Mouse (Mus musculus): ENCODE measurements around the gene Prr12. TPM values are rescaled to one million over a fixed set of nuclear protein-coding genes. Genes with fewer than 3 reads are reported as not detected.

The Prr12 gene
- polyA plus RNA-seq, 1 experiment from 2014 or later = 18.5 TPM

DNA sequence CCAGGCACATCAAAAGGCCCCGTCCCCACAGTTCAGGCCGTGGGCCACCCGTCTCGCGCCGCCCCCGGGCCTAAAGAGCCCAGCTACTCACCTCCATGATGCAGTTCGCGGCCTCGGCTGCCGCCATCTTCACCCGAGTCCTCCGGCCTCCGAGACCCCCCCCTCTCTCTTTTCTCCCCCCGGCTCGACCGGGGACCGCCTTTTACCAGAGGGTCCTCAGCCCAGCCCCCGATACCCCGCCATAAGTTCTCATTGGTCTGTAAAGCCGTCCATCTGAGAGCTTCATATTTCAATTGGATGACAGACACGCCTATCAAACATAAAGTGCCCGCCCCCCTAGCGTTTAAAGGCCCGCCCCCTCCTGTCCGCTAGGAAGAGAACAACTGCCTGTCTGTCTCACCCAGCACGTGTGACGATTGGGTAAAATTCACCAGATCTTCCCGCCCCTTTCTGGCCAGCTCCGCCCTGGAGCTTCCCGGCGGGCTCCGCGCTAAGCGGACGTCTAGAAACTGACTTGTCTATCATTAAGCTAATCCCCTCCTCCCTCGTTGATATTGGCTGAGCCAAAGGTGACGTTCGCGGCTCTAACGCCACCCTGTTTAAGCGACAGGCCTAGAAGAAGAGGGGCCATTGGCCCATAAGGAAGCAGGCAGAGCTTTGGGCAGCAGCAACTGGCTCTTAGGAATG, 66.3 kb downstream of the Prr12 start, which contains the start of gene Prmt1:
Gene Prmt1 (minus strand): TSS at position 377 of the 687 bp plus-strand sequence.
- Histone ChIP-seq H3K4me2 (ENCODE audit: low read depth, severe bottlenecking) (peak within 1 kb of the TSS; percentile 73), H3K4me1 (ENCODE audit: control insufficient read depth, insufficient read depth, low read length) (peaks cover 9% of the 10 kb centered on the region), H3K27me3 (ENCODE audit: control insufficient read depth, insufficient read depth, low read length) (no peaks in the 10 kb centered on the region), H3K27ac (replicated peaks; ENCODE audit: low read depth, low read length) (peak within 1 kb of the TSS; percentile 91), H3K4me3 (ENCODE audit: low read depth, low read length) (peak within 1 kb of the TSS; percentile 70), H3K36me3 (ENCODE audit: control insufficient read depth, insufficient read depth, low read length) (peaks cover 9% of the 10 kb centered on the region), H3K9ac (ENCODE audit: low read length) (peak within 1 kb of the TSS; percentile 99), H3K9me3 (ENCODE audit: control insufficient read depth, low read length) (no peaks in the 10 kb centered on the region)
- ATAC-seq (ENCODE audit: insufficient number of reproducible peaks, low FRiP score, low TSS enrichment, low read depth) = peak; percentile 97
- DNase-seq (ENCODE audit: low spot score) = peak; percentile 97
- under 1% methylated on average over 42 of the region's 42 CpGs for WGBS

DNA sequence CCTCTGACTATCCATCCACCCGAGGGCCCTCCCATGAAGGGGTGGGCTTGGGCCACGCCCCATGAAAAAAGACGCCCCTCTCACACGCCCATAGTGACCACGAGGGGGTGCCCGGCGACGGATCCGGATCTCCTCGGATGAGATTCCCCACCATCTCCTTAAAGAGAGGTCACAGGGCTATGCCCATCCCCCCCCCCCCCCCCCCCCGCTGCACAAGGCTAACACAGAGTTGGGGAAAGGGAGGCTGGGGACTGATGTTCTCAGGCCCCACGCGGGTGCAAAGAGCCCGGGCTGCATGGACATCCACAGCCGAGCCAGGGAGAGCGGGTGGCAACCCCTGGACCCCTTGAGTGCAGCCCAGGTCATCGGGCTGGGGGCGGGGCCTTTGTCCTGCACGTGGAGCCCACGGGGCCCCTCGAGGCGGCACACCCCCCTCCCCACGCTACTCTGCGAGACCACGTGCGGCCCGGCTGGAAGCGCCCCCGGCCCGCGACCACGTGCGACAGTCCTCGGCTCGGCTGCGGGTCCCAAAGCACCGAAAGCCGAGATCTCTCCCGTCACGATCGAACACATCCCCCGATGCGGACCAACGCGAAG, 67.0 kb downstream of the Prr12 start:
- Histone ChIP-seq H3K27ac (replicated peaks; ENCODE audit: low read depth, low read length) (peak overlapping the region; percentile 72), H3K36me3 (ENCODE audit: control insufficient read depth, insufficient read depth, low read length) (peaks cover 14% of the 10 kb centered on the region), H3K27me3 (ENCODE audit: control insufficient read depth, insufficient read depth, low read length) (no peaks in the 10 kb centered on the region), H3K9me3 (ENCODE audit: control insufficient read depth, low read length) (no peaks in the 10 kb centered on the region), H3K9ac (ENCODE audit: low read length) (peak overlapping the region; percentile 99), H3K4me3 (ENCODE audit: low read depth, low read length) (peak overlapping the region; percentile 70), H3K4me1 (ENCODE audit: control insufficient read depth, insufficient read depth, low read length) (peaks cover 9% of the 10 kb centered on the region), H3K4me2 (ENCODE audit: low read depth, severe bottlenecking) (peak overlapping the region; percentile 63)
- DNase-seq (ENCODE audit: low spot score) (peak; percentile 85), ATAC-seq (ENCODE audit: insufficient number of reproducible peaks, low FRiP score, low TSS enrichment, low read depth) (0 out of 2 replicates have a peak, but pooled peaks have one; percentile 6)
- WGBS = 0% methylated on average over 40 of the region's 45 CpGs

DNA sequence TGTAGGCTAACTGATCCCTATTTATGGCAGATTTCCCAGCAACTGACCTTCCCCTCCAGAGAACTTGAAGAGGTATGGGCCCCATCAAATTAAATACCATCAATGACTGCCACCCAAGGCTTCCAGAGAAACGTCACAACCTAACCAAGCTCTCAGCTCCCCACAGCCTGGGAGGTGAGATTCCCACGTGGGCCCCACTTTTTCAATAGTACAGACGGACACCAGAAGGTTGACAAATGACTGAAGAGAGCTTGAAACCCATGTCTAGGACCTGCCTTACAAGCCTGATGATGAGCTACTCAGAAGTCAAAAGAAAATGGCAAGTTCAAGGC, 67.9 kb downstream of the Prr12 start:
- Histone ChIP-seq H3K4me1 (ENCODE audit: control insufficient read depth, insufficient read depth, low read length) (peaks cover 9% of the 10 kb centered on the region), H3K4me3 (ENCODE audit: low read depth, low read length) (peak overlapping the region; percentile 70), H3K27ac (replicated peaks; ENCODE audit: low read depth, low read length) (no peak overlapping the region), H3K9me3 (ENCODE audit: control insufficient read depth, low read length) (no peaks in the 10 kb centered on the region), H3K4me2 (ENCODE audit: low read depth, severe bottlenecking) (peak overlapping the region; percentile 63), H3K36me3 (ENCODE audit: control insufficient read depth, insufficient read depth, low read length) (peaks cover 14% of the 10 kb centered on the region), H3K9ac (ENCODE audit: low read length) (no peak overlapping the region; the same call in 1 of the 2 replicates), H3K27me3 (ENCODE audit: control insufficient read depth, insufficient read depth, low read length) (no peaks in the 10 kb centered on the region)
- DNase-seq (ENCODE audit: low spot score) (no peak), ATAC-seq (ENCODE audit: insufficient number of reproducible peaks, low FRiP score, low TSS enrichment, low read depth) (no peak)
- 49% methylated on average over 3 of the region's 3 CpGs for WGBS

DNA sequence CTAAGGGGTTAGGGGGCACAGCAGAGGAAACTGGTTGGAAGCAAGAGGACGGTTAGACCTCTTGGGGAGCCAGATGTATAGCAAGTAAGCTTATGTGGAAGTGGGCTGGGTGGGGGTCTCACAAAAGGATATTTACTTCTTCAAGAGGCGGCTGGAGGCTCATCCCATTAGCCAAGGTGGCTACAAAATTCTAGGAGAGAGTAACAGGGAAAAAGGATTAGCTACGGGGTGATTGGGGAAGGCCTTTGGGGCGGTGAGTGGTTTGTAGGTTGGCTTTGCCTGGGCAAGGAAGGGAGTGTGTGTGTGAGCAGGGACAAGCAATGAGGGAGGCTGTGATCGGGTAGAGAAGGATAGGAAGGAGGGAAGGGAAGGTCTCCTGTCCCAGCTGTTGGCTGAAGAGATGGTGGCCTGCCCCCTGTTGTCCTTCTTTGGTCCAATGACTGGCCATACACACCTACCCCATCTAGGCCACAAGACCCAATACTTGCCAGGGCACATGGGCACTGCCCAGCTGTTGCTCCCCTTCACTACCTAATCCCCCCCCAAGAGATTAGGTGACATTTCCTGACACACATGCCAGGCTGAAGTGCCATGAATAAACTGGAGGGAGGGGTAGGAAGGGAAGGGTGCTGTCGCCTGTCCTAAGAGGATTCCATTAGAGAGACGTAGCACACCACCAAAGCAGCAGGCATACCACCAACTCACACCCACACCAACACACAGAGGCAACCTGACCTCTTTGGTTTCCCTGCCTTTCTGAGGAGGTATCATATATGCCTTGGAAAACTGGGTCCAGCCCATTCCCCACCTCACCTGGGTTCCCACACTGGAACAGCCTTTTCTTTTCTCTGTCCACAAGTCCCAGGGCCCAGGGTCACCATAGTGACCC, 68.5 kb downstream of the Prr12 start:
- Histone ChIP-seq H3K4me2 (ENCODE audit: low read depth, severe bottlenecking) (peak overlapping the region; percentile 63; the same call in 1 of the 2 replicates), H3K9ac (ENCODE audit: low read length) (no peak overlapping the region; the same call in 1 of the 2 replicates), H3K4me1 (ENCODE audit: control insufficient read depth, insufficient read depth, low read length) (peaks cover 9% of the 10 kb centered on the region), H3K27me3 (ENCODE audit: control insufficient read depth, insufficient read depth, low read length) (no peaks in the 10 kb centered on the region), H3K9me3 (ENCODE audit: control insufficient read depth, low read length) (no peaks in the 10 kb centered on the region), H3K27ac (replicated peaks; ENCODE audit: low read depth, low read length) (no peak overlapping the region), H3K4me3 (ENCODE audit: low read depth, low read length) (no peak overlapping the region; the same call in none of the 2 replicates), H3K36me3 (ENCODE audit: control insufficient read depth, insufficient read depth, low read length) (peaks cover 19% of the 10 kb centered on the region)
- no peak for ATAC-seq (ENCODE audit: insufficient number of reproducible peaks, low FRiP score, low TSS enrichment, low read depth)
- 83% methylated on average over 7 of the region's 7 CpGs for WGBS
- no peak for DNase-seq (ENCODE audit: low spot score)

DNA sequence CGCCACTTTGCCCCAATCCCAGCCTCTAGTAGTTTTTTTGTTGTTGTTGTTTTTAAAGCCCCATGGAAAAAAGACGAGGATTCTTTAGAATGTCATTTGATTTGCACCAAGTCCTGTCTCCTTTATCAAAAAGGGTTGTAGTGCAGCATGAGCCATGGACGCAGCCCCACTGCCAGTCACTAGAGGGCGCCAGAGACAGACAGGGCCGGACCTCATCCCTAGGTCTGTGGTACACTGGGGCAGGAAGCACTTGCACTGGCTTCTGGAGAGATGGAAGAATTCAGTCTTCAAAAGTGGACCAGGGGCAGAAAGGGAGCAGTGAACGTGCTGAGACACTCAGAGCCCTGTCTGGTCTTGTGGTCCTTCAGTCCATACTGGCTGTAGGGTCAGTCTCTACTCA, 69.6 kb downstream of the Prr12 start:
- no peak for ATAC-seq (ENCODE audit: insufficient number of reproducible peaks, low FRiP score, low TSS enrichment, low read depth)
- Histone ChIP-seq H3K4me3 (ENCODE audit: low read depth, low read length) (no peak overlapping the region), H3K4me1 (ENCODE audit: control insufficient read depth, insufficient read depth, low read length) (peaks cover 9% of the 10 kb centered on the region), H3K4me2 (ENCODE audit: low read depth, severe bottlenecking) (no peak overlapping the region), H3K36me3 (ENCODE audit: control insufficient read depth, insufficient read depth, low read length) (peaks cover 27% of the 10 kb centered on the region), H3K27ac (replicated peaks; ENCODE audit: low read depth, low read length) (no peak overlapping the region), H3K27me3 (ENCODE audit: control insufficient read depth, insufficient read depth, low read length) (no peaks in the 10 kb centered on the region), H3K9ac (ENCODE audit: low read length) (no peak overlapping the region), H3K9me3 (ENCODE audit: control insufficient read depth, low read length) (no peaks in the 10 kb centered on the region)
- 41% methylated on average over 6 of the region's 6 CpGs for WGBS
- peak; percentile 92 for DNase-seq (ENCODE audit: low spot score)

DNA sequence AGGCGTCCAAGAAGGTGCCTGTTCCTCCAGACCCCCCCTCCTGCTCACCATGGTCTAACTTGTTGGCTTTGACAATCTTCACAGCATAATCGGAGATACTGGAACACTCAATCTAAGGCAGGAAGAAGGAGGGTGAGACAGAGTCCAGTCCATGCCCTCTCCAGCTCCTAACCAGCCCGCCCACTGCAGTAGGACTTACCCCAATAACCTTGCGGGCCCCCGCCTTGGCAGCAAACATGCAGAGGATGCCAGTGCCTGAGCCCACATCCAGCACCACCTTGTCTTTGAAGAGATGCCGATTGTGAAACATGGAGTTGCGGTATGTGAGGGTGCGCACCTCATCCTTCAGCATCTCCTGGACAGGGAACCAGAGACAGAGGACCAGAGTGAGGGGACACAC, 71.1 kb downstream of the Prr12 start:
- no peak overlapping the region for H3K27ac ChIP-seq (replicated peaks; ENCODE audit: low read depth, low read length)
- no peak overlapping the region for H3K4me3 ChIP-seq (ENCODE audit: low read depth, low read length)
- peaks cover 43% of the 10 kb centered on the region for H3K36me3 ChIP-seq (ENCODE audit: control insufficient read depth, insufficient read depth, low read length)
- H3K27me3 ChIP-seq (ENCODE audit: control insufficient read depth, insufficient read depth, low read length) = no peaks in the 10 kb centered on the region
- 92% methylated on average over 8 of the region's 8 CpGs for WGBS
- no peak overlapping the region for H3K9ac ChIP-seq (ENCODE audit: low read length)
- H3K4me1 ChIP-seq (ENCODE audit: control insufficient read depth, insufficient read depth, low read length) = peaks cover 9% of the 10 kb centered on the region
- H3K9me3 ChIP-seq (ENCODE audit: control insufficient read depth, low read length) = no peaks in the 10 kb centered on the region
- no peak overlapping the region for H3K4me2 ChIP-seq (ENCODE audit: low read depth, severe bottlenecking)
- ATAC-seq (ENCODE audit: insufficient number of reproducible peaks, low FRiP score, low TSS enrichment, low read depth) = no peak
- DNase-seq (ENCODE audit: low spot score) = no peak

DNA sequence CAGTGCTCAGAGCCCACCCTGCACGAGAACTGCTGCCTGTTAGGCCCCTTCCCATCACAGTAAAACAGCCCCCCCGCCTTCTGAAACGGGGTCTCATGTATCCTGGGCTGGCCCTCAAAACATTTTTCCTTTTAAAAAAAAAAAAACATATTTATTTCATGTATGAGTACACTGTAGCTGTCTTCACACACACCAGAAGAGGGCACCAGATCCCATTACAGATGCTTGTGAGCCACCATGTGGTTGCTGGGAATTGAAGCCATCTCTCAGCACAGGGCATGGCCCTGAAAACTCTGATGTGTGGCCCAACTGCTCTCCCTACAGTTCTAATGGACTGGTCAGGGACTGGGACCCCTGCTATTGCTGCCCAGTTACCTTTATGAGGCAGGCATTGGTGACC, 74.4 kb downstream of the Prr12 start:
- no peak overlapping the region for H3K27ac ChIP-seq (replicated peaks; ENCODE audit: low read depth, low read length)
- peaks cover 45% of the 10 kb centered on the region for H3K36me3 ChIP-seq (ENCODE audit: control insufficient read depth, insufficient read depth, low read length)
- 95% methylated on average over 3 of the region's 3 CpGs for WGBS
- H3K4me1 ChIP-seq (ENCODE audit: control insufficient read depth, insufficient read depth, low read length) = peaks cover 5% of the 10 kb centered on the region
- ATAC-seq (ENCODE audit: insufficient number of reproducible peaks, low FRiP score, low TSS enrichment, low read depth) (no peak), DNase-seq (ENCODE audit: low spot score) (no peak)
- no peak overlapping the region for H3K4me2 ChIP-seq (ENCODE audit: low read depth, severe bottlenecking)
- no peak overlapping the region for H3K9ac ChIP-seq (ENCODE audit: low read length)
- no peak overlapping the region for H3K4me3 ChIP-seq (ENCODE audit: low read depth, low read length)
- H3K9me3 ChIP-seq (ENCODE audit: control insufficient read depth, low read length) = no peaks in the 10 kb centered on the region
- H3K27me3 ChIP-seq (ENCODE audit: control insufficient read depth, insufficient read depth, low read length) = no peaks in the 10 kb centered on the region
